Mouse (Mus musculus): ENCODE measurements at regions not wholly inside any gene's neighbourhood (a gene's known extent, or its start where the extent isn't known, plus 50 kb on each side); places are given as distances from the start of the nearest gene placed in this dataset.

- intact Hi-C loops (cut with DNase I): no loop called here
- DNase-seq: no peak
Measured at GRCm38 (mm10) chrX:144075241-144075640, 78.3 kb upstream of the A730046J19Rik start.

GRCm38 (mm10) chrX:144081146-144081545 is 72.3 kb upstream of the A730046J19Rik start:
- DNase-seq: no peak
- intact Hi-C loops (cut with DNase I): loop anchor here (10.0 kb wide), 1 partner anchor 214 kb away; no protein-coding TSS in a partner anchor

- DNase-seq: no peak
- intact Hi-C loops (cut with DNase I): no loop called here
Measured at GRCm38 (mm10) chrX:144098200-144098599, 55.3 kb upstream of the A730046J19Rik start.

All from left cerebral cortex, postnatal 4 days (tissue).